Mouse (Mus musculus): ENCODE results near the gene Ccdc125.

Ccdc125 gene

DNA sequence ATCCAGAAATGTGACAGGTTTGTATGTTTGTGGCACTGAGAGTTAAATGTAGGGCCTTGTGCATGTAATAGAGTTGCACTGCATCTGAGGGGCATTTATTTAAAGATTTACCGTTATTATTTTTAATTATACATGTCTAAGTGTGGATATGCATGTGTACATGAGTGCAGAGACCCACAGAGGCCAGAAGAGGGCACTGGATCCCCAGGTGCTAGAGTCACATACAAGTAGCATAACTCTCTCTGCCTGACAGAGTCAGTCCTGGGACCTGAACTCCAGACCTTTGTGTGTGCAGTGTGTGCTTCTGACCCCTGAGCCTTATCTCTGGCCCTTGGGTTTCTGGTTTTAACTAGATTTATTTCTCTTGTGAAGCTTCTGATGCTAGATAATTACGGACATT, 14.8 kb downstream of the Ccdc125 start:
- POLR2A ChIA-PET, result interaction anchor here in 2 of 4 experiments (1.2 to 1.7 kb wide), 3 partner anchors 9 to 16 kb away, joined by 3 to 5 read pairs (median 4); no protein-coding TSS in a partner anchor
- CTCF ChIA-PET, result interaction anchor here in 2 of 4 experiments (0.9 to 1.2 kb wide), 3 partner anchors 8 to 21 kb away, joined by 3 to 7 read pairs (median 3); no protein-coding TSS in a partner anchor

DNA sequence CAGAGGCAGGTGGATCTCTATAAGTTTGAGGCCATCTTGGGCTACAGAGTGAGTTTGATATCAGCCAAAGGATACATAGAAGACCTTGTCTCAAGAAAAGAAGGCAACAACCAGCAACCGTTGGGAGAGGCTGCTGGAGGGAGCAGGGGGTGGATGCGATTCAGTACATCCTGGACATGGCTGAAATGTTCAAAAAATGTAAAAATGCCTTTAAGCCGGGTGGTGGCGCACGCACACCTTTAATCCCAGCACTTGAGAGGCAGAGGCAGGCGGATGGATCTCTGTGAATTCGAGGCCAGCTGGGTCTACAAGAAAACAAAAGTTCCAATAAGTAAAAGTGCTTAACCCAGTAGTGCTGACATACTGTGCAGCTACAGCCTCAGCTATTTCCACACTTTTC, 18.0 kb downstream of the Ccdc125 start:
- ChIA-PET POLR2A (interaction anchor here in 1 of 4 experiments (0.8 to 1.0 kb wide), 3 partner anchors 12 to 196 kb away, joined by 3 read pairs; no protein-coding TSS in a partner anchor), CTCF (interaction anchor here in 2 of 4 experiments (0.5 to 0.8 kb wide), 2 partner anchors 15 to 27 kb away, joined by 3 read pairs; no protein-coding TSS in a partner anchor)

DNA sequence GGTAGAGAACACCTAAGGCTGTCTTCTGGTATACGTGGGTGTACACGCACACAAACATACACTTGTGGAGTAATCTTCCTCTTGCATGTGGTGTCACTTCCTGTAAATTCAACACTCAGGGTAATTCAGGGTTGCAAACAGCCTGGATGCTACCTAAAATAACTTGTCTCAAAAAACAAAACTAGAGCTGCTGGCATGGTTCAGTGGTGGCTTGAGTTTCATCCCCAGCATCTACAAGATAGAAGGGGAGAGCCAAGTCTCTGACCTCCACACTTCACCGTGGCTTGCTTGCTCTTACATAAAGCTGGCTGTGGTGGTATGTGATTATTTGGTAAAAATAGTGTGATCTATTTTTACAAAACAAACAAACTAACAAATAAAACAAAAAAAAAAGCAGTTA, 28.0 kb downstream of the Ccdc125 start:
- ChIA-PET POLR2A (interaction anchor here in 2 of 4 experiments (0.7 to 0.9 kb wide), 4 partner anchors 27 to 649 kb away, joined by 3 to 6 read pairs (median 4); partner anchors contain the start of gene Cdk7 (in 1 of the 2)), CTCF (no interaction called here)

DNA sequence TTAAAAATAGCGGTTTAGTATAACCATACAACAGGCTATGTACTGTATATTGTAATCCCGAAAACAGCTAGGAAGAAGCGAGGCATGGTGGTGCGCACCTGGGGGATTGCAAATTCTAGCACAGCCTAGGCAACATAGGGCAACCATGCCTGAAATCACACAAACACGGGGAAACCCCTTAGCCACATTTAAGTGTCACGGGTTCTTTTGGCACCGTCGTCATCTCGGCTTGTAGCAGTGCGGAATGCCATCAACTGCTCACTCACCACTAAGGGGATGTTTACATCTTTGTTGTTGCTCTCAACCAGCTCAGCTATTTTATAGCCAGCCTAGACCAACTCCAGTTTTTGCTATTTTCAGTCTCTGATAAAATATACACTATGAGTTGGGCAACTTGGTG, 29.3 kb downstream of the Ccdc125 start:
- CTCF ChIA-PET, result interaction anchor here in 1 of 4 experiments (0.6 kb wide), 1 partner anchor 89 kb away, joined by 4 read pairs; no protein-coding TSS in a partner anchor
- POLR2A ChIA-PET, result interaction anchor here in 2 of 4 experiments (1.0 to 2.0 kb wide), 5 partner anchors 17 to 106 kb away, joined by 3 to 5 read pairs (median 3); no protein-coding TSS in a partner anchor

DNA sequence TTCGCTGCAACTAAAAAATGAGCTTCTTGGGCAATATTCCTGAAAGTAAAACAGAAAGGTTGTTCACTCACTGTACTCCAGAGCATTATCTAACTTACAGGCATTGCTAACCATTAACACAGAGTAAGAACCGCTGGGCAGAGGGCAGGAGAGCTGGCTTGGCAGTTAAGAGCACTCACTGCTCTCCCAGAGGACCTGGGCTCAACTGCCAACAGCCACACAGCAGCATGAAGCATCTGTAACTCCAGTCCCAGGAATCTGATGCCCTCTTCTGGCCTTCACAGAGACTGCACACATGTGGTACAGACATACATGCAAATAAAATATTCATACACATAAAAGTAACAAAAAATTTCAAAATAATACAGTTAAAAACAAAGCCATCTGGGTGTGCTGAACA, 34.0 kb downstream of the Ccdc125 start:
- ChIA-PET CTCF (interaction anchor here in 1 of 4 experiments (1.0 to 1.1 kb wide), 2 partner anchors 12 to 18 kb away, joined by 3 read pairs; no protein-coding TSS in a partner anchor), POLR2A (interaction anchor here in 3 of 4 experiments (0.5 to 2.2 kb wide), 7 partner anchors 9 to 32 kb away, joined by 3 to 9 read pairs (median 6); partner anchors contain the start of gene Cdk7 (in 1 of the 3))

DNA sequence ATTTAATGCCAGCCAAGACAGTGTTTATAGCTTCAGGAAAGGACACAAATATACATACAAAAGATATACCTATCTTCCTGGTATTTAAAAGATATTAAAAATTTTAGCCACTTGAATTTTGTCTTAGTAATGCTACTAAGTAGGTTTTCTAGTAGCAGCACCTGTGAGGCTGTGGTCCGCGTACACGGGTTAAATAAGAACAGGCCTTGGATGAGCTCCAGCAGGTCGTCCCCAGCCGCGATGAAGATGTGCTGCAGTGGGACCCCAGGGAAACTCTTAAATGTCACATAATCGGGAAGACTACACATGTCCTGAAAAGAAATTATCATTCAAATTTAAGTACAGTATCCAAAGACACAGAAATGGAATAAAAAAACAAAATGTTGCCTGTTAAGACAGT, 36.7 kb downstream of the Ccdc125 start:
- CTCF ChIA-PET, result no interaction called here
- POLR2A ChIA-PET, result interaction anchor here in 2 of 4 experiments (0.7 to 1.1 kb wide), 6 partner anchors 14 to 137 kb away, joined by 3 to 4 read pairs (median 3); partner anchors contain the start of gene Cdk7 (in 1 of the 2)

DNA sequence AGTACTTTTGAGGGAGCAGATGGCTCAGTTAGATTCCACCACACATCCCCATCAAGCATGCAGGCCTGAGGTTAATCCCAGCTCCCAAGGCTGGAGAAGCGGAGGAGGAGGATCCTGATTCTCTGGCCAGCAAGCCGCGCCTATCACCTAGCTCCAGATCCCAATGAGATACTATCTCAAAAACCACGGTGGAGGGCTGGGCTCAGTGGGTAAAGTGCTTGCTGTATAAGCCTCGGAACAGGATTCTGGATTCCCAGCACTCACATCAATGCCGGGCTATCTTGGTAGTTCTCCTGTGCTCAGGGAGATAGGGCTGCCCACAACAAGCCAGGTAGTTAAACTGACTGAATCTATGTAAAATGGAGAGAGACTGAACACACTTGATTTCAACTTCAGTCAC, 46.0 kb downstream of the Ccdc125 start:
- CTCF ChIA-PET, result interaction anchor here in 1 of 4 experiments (0.9 to 1.5 kb wide), 3 partner anchors 12 to 56 kb away, joined by 3 to 4 read pairs (median 3); no protein-coding TSS in a partner anchor
- POLR2A ChIA-PET, result interaction anchor here in 2 of 4 experiments (0.9 to 3.8 kb wide), 20 partner anchors 9 to 119 kb away, joined by 3 to 28 read pairs (median 5); partner anchors contain the start of genes Cdk7 (in 2 of the 2), Ak6 (in 1 of the 2), Ccdc125 (in 1 of the 2) and Mrps36 (in 1 of the 2)

DNA sequence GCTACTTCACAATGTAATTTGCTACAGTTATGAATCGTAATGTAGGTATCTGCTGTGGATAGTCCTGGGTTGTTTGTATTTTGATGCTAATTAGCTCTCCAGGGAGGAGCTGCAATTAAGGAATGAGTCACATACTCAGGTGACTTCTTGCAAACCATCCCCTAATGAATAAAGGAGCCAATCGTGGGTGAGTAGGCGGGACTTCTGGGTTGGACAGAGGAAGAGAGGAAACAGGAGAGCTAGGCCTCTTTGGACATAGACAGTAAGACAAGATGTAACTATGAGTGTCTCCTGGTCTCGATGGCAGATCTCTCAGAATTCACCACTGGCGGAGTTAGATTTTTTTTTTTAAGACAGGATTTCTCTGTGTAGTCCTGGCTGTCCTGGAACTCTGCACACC, 52.1 kb downstream of the Ccdc125 start:
- ChIA-PET CTCF (interaction anchor here in 3 of 4 experiments (0.6 to 1.2 kb wide), 5 partner anchors 9 to 23 kb away, joined by 3 to 6 read pairs (median 3); partner anchors contain the start of genes Cdk7 (in 2 of the 3) and Mrps36 (in 1 of the 3)), POLR2A (interaction anchor here (0.5 to 5.0 kb wide), 48 partner anchors 9 to 706 kb away, joined by 3 to 51 read pairs (median 4); partner anchors contain the start of genes Cdk7 (in 4 of the 4), Ccdc125 (in 2 of the 4), Mrps36 (in 2 of the 4) and Slc30a5 (in 2 of the 4))

DNA sequence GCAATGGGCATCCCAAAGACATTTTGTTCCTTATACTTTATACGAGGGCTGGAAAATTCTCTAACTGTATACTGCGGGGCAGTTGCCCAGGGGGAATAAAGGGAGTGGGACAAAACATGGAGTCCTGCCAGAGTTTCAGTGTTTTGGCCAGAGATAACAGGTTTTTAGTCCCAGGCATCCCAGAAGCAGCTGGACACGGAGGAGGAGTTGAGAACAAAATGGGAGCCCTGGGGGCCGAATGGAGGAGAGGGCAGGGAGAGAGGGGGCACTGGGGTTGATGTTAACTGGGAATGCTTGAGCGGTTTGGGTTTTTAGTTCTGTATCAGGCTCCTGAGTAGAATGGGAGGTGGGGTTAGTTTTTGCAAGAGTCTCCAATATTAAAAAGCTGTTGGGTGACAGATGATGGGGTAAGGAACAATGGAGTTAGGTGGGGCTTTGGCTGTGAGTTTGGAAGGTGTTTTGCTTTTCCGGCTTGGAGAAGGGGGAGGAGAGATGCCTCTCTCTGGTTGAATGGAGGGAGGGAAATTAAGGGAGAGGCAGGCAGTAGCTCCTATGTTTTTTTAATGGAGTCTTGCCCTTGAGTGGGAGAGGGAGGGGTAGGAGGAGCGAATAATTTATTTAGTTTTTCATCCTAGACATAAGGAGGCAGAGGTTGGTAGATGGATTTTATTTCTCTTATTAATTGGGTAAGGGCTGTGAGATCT, 54.7 kb downstream of the Ccdc125 start:
- CTCF ChIA-PET, result interaction anchor here in 2 of 4 experiments (0.6 to 0.8 kb wide), 2 partner anchors 25 to 740 kb away, joined by 3 to 4 read pairs; no protein-coding TSS in a partner anchor
- POLR2A ChIA-PET, result interaction anchor here in 2 of 4 experiments (0.6 to 5.0 kb wide), 21 partner anchors 9 to 615 kb away, joined by 3 to 51 read pairs (median 5); partner anchors contain the start of genes Ccnb1 (in 2 of the 2) and Mrps36 (in 2 of the 2)

DNA sequence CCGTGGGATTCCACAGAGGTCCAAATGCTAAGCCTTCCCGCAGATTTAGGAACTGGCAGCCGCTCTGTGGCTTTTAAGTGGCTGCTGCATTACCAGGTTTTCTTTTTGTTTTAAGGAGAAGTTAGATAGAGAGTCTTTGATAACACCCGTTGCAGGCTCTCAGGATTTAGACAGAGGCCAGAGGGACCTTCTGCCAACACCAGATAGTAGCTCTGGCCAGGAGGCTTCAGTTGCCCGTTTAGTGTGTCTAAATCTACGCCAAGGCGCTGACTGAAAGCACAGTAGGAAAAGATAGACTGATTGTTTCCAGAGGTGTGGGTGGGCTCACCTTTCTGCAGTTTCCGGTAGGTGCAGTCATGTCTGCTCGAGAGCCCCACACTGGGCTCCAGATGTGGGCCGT, 55.7 kb downstream of the Ccdc125 start:
- POLR2A ChIA-PET, result interaction anchor here in 2 of 4 experiments (0.6 to 5.0 kb wide), 11 partner anchors 8 to 73 kb away, joined by 3 to 51 read pairs (median 5); partner anchors contain the start of genes Mrps36 (in 2 of the 2) and Ccnb1 (in 1 of the 2)
- CTCF ChIA-PET, result no interaction called here

DNA sequence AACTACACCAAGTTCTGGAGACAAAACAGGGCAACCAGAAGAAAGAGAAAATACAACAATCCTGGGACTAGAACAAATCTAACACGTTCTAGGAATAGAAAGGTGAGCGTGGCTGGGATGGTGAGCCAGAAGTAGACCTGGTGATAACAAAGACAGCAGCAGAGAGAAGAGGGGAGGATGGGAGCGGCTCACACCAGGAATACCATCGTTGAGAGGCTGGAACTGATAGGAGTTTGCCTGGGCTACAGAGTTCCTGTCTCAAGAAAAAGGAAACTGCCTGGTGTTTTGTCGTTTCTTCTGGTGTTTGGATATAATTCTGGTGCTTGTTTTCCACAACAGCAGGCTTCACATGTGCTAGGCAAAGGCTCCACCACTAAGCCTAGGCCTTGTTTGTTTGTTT, 58.6 kb downstream of the Ccdc125 start:
- ChIA-PET CTCF (interaction anchor here in 2 of 4 experiments (0.6 to 1.4 kb wide), 3 partner anchors 11 to 116 kb away, joined by 3 to 4 read pairs (median 3); no protein-coding TSS in a partner anchor), POLR2A (interaction anchor here in 3 of 4 experiments (0.6 to 10.0 kb wide), 7 partner anchors 12 to 1893 kb away, joined by 3 to 261 read pairs (median 15); partner anchors contain the start of gene Mrps36 (in 2 of the 3))

DNA sequence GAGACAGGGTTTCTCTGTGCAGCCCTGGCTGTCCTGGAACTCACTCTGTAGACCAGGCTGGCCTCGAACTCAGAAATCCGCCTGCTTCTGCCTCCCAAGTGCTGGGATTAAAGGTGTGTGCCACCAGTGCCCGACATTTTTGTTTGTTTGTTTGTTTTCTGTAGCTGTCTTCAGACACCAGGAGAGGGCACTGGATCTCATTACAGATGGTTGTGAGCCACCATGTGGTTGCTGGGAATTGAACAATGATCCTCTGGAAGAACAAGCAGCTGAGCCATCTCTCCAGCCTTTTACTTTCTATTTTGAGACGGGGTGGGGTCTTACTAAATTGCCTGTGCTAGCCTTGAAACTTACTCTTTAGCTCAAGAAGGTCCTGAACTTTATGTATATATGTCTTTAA, 59.0 kb downstream of the Ccdc125 start:
- ChIA-PET POLR2A (interaction anchor here in 2 of 4 experiments (0.7 to 10.0 kb wide), 12 partner anchors 11 to 177 kb away, joined by 3 to 261 read pairs (median 6); partner anchors contain the start of genes Ccnb1 (in 2 of the 2) and Mrps36 (in 2 of the 2)), CTCF (interaction anchor here in 2 of 4 experiments (0.5 to 1.4 kb wide), 4 partner anchors 11 to 666 kb away, joined by 3 to 4 read pairs (median 3); no protein-coding TSS in a partner anchor)

DNA sequence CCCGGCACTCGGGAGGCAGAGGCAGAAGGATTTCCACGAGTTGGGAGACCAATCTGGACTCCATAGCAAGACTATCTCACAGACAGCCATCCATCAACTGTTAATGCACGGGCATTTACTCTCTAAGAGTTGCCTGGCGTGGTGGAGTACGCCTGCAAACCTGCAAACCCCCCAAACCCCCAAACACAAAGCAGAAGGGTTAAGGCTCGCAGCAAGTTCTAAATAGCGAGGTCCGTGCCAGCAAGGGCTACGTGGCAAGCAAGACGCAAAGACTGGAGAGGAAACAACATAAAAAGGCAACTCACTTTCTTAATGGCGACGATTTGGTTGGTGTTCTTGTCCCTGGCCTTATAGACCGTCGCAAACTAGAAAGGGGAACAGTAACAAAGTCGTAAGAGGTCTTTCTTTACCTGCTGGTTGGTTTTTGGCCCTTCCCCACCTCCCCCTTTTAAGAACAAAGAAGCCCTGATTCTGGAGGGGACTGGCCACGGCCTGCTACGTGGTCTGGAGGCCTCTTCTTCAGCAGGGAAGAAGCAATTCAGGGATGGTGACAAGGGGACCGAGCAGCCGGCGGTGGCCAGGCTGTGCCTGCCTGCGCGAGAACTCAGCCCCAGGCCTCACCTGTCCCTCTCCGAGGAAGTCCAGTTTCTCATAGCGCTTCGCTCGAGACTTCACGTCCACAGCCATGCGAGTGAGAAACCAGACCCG, 60.8 kb downstream of the Ccdc125 start:
- ChIA-PET POLR2A (interaction anchor here (0.5 to 10.0 kb wide), 55 partner anchors 8 to 505 kb away, joined by 3 to 261 read pairs (median 5); partner anchors contain the start of genes Ccnb1 (in 3 of the 4), Mrps36 (in 3 of the 4), Ccdc125 (in 2 of the 4) and Cenph (in 2 of the 4)), CTCF (interaction anchor here in 2 of 4 experiments (0.6 to 1.2 kb wide), 7 partner anchors 9 to 238 kb away, joined by 3 to 10 read pairs (median 6); partner anchors contain the start of genes Gtf2h2 (in 1 of the 2) and Mrps36 (in 1 of the 2))

DNA sequence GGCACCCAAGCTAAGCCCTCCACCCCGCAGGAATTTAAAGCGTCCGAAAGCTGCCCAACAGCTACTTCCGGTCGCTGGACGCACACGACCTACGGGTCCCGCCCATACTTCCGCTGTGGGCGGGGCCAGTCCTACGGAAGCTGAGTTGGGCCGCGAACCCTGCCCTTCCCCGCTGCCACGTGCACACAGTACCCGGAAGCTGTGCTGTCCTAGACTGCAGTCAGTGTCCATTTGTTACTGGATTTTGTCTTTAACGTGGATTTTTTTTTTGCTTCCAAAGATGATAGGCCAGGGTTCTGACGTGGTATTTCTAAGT, 61.3 kb downstream of the Ccdc125 start, which contains the start of gene Cdk7:
Cdk7 (minus strand) TSS at position 79 of the 316 bp plus-strand sequence.
- POLR2A ChIA-PET, result interaction anchor here (0.5 to 10.0 kb wide), 56 partner anchors 8 to 1963 kb away, joined by 3 to 261 read pairs (median 4); partner anchors contain the start of genes Ccnb1 (in 3 of the 4), Mrps36 (in 3 of the 4), Ccdc125 (in 2 of the 4) and Cenph (in 2 of the 4)
- CTCF ChIA-PET, result interaction anchor here in 2 of 4 experiments (0.6 to 1.2 kb wide), 7 partner anchors 9 to 238 kb away, joined by 3 to 10 read pairs (median 6); partner anchors contain the start of genes Gtf2h2 (in 1 of the 2) and Mrps36 (in 1 of the 2)

DNA sequence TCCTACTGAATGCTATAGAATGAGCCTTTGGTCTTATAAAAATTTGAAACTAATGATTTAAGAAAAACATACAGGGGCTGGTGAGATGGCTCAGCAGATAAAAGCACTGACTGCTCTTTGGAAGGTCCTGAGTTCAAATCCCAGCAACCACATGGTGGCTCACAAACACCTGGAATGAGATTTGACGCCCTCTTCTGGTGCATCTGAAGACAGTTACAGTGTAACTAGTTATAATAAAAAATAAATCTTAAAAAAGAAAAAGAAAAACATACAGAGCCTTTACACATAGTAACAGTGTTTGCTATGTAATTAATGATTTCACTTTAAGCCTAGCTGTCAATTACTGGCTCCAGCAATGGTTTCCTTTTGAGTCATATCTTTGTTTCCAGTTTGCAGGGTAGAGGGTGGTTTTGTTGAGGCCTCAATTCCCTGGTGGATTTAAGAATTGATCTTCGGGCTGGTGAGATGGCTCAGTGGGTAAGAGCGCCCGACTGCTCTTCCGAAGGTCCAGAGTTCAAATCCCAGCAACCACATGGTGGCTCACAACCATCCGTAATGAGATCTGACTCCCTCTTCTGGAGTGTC, 62.0 kb downstream of the Ccdc125 start:
- POLR2A ChIA-PET, result interaction anchor here in 3 of 4 experiments (0.6 to 10.0 kb wide), 29 partner anchors 9 to 1964 kb away, joined by 3 to 261 read pairs (median 8); partner anchors contain the start of genes Ccnb1 (in 3 of the 3), Mrps36 (in 3 of the 3) and Cenph (in 1 of the 3)
- CTCF ChIA-PET, result interaction anchor here in 1 of 4 experiments (1.2 kb wide), 1 partner anchor 13 kb away, joined by 6 read pairs; the partner anchor contains the start of gene Mrps36

DNA sequence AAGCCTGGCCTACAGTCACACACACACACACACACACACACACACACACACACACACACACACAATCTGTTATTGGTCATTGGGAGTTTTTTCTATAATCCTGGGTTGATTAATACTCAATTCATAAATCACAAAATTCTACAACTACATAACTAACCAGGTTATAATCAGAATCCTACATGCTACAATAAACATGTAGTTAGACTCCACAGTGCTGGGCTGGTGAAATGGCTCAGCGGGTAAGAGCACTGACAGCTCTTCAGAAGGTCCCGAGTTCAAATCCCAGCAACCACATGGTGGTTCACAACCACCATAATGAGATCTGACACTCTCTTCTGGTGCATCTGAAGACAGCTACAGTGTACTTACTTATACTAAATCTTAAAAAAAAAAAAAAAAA, 63.2 kb downstream of the Ccdc125 start:
- ChIA-PET POLR2A (interaction anchor here in 2 of 4 experiments (1.5 to 10.0 kb wide), 6 partner anchors 10 to 43 kb away, joined by 3 to 261 read pairs (median 16); partner anchors contain the start of genes Mrps36 (in 2 of the 2) and Cenph (in 1 of the 2)), CTCF (no interaction called here)
